Mouse (Mus musculus): Measurements from ENCODE around the gene Zfp853.

GRCm38 (mm10) chr5:143328690-143329495 lies 35.5 kb upstream of the Zfp853 start, which contains the start of gene Zdhhc4:
- TF ChIP-seq CTCF (conservative IDR thresholded peaks at IDR 0.05; ENCODE audit: insufficient read depth, insufficient read length, low read depth, low read length) (no peak), POLR2A (IDR thresholded peaks at IDR 0.05; ENCODE audit: low read depth, low read length) (no peak)
